Mouse (Mus musculus): ENCODE measurements around the gene Prkcd. TPM values are rescaled to one million over a fixed set of nuclear protein-coding genes. Genes with fewer than 3 reads are reported as not detected.

Prkcd gene
- polyA plus RNA-seq, 1 experiment from 2014 or later, result 54.3 TPM

- 19% methylated on average over 7 of the region's 7 CpGs for WGBS
- Histone ChIP-seq H3K27me3 (replicated peaks) (no peaks in the 10 kb centered on the region), H3K4me2 (replicated peaks) (peak overlapping the region; percentile 30; the same call in 1 of the 2 replicates), H3K27ac (peak overlapping the region; percentile 65), H3K9me3 (no peaks in the 10 kb centered on the region), H3K4me1 (peaks cover 21% of the 10 kb centered on the region), H3K4me3 (no peak overlapping the region), H3K9ac (no peak overlapping the region), H3K36me3 (peaks cover 13% of the 10 kb centered on the region; the same call in 1 of the 2 replicates)
- peak; percentile 92 for ATAC-seq (ENCODE audit: low FRiP score, low read depth)
These were observed 31.8 kb downstream of the Prkcd start for GRCm38 (mm10) chr14:30594092-30594695.

GRCm38 (mm10) chr14:30593279-30594091, 32.5 kb downstream of the Prkcd start:
- H3K9me3 ChIP-seq, result no peaks in the 10 kb centered on the region
- ATAC-seq (ENCODE audit: low FRiP score, low read depth), result peak; percentile 43; the same call in 1 of the 2 replicates

GRCm38 (mm10) chr14:30591417-30591816, 34.6 kb downstream of the Prkcd start:
- peaks cover 21% of the 10 kb centered on the region for H3K4me1 ChIP-seq
- no peak overlapping the region for H3K9ac ChIP-seq
- no peaks in the 10 kb centered on the region for H3K36me3 ChIP-seq
- no peak for ATAC-seq (ENCODE audit: low FRiP score, low read depth)
- H3K4me3 ChIP-seq, result no peak overlapping the region
- H3K27ac ChIP-seq, result no peak overlapping the region
- whole genome bisulfite sequencing, result 10% methylated on average over 6 of the region's 6 CpGs
- no peak overlapping the region for H3K4me2 ChIP-seq (replicated peaks)
- H3K9me3 ChIP-seq, result no peaks in the 10 kb centered on the region
- H3K27me3 ChIP-seq (replicated peaks), result no peaks in the 10 kb centered on the region

More at GRCm38 (mm10) chr14:30593279-30594091, 32.5 kb downstream of the Prkcd start:
- Histone ChIP-seq H3K9ac (0 out of 2 replicates have a peak overlapping the region, but pooled peaks have one; percentile 0), H3K36me3 (peaks cover 6% of the 10 kb centered on the region; the same call in 1 of the 2 replicates), H3K4me2 (replicated peaks) (0 out of 2 replicates have a peak overlapping the region, but pooled peaks have one; percentile 30), H3K4me3 (no peak overlapping the region), H3K27ac (peak overlapping the region; percentile 65; the same call in 1 of the 2 replicates), H3K27me3 (replicated peaks) (no peaks in the 10 kb centered on the region), H3K4me1 (peaks cover 21% of the 10 kb centered on the region)
- WGBS, result 37% methylated on average over 11 of the region's 11 CpGs

GRCm38 (mm10) chr14:30590918-30591317, 35.1 kb downstream of the Prkcd start:
- Histone ChIP-seq H3K9me3 (no peaks in the 10 kb centered on the region), H3K4me2 (replicated peaks) (no peak overlapping the region), H3K4me3 (no peak overlapping the region), H3K4me1 (peaks cover 21% of the 10 kb centered on the region), H3K9ac (no peak overlapping the region), H3K27me3 (replicated peaks) (no peaks in the 10 kb centered on the region), H3K36me3 (no peaks in the 10 kb centered on the region), H3K27ac (no peak overlapping the region)
- WGBS, result 73% methylated on average over 7 of the region's 7 CpGs
- ATAC-seq (ENCODE audit: low FRiP score, low read depth), result no peak

- Histone ChIP-seq H3K9me3 (no peaks in the 10 kb centered on the region), H3K27me3 (replicated peaks) (no peaks in the 10 kb centered on the region), H3K4me1 (peaks cover 21% of the 10 kb centered on the region), H3K9ac (no peak overlapping the region), H3K4me3 (no peak overlapping the region), H3K27ac (no peak overlapping the region), H3K36me3 (no peaks in the 10 kb centered on the region), H3K4me2 (replicated peaks) (no peak overlapping the region)
- WGBS, result 51% methylated on average over 11 of the region's 11 CpGs
- ATAC-seq (ENCODE audit: low FRiP score, low read depth), result no peak
These were observed 35.9 kb downstream of the Prkcd start for GRCm38 (mm10) chr14:30590041-30590645.

- WGBS, result 62% methylated on average over 7 of the region's 7 CpGs
- Histone ChIP-seq H3K4me1 (peaks cover 9% of the 10 kb centered on the region), H3K4me3 (no peak overlapping the region), H3K9ac (peak overlapping the region; percentile 26; the same call in 1 of the 2 replicates), H3K27ac (no peak overlapping the region), H3K4me2 (replicated peaks) (no peak overlapping the region), H3K36me3 (no peaks in the 10 kb centered on the region), H3K9me3 (no peaks in the 10 kb centered on the region), H3K27me3 (replicated peaks) (no peaks in the 10 kb centered on the region)
- ATAC-seq (ENCODE audit: low FRiP score, low read depth), result no peak
These were observed 39.1 kb downstream of the Prkcd start for GRCm38 (mm10) chr14:30586780-30587461.

- no peaks in the 10 kb centered on the region for H3K27me3 ChIP-seq (replicated peaks)
- 74% methylated on average over 5 of the region's 5 CpGs for WGBS
- H3K36me3 ChIP-seq, result no peaks in the 10 kb centered on the region
- no peak for ATAC-seq (ENCODE audit: low FRiP score, low read depth)
- H3K9ac ChIP-seq, result no peak overlapping the region
- H3K4me2 ChIP-seq (replicated peaks), result no peak overlapping the region
- no peak overlapping the region for H3K27ac ChIP-seq
- H3K4me1 ChIP-seq, result peaks cover 9% of the 10 kb centered on the region
- no peaks in the 10 kb centered on the region for H3K9me3 ChIP-seq
- no peak overlapping the region for H3K4me3 ChIP-seq
These were observed 40.7 kb downstream of the Prkcd start for GRCm38 (mm10) chr14:30585323-30585722.

- ATAC-seq (ENCODE audit: low FRiP score, low read depth), result no peak
- H3K9me3 ChIP-seq, result no peaks in the 10 kb centered on the region
These were observed 41.3 kb downstream of the Prkcd start for GRCm38 (mm10) chr14:30584497-30585251.

GRCm38 (mm10) chr14:30584077-30584476, 41.9 kb downstream of the Prkcd start:
- ATAC-seq (ENCODE audit: low FRiP score, low read depth), result no peak
- Histone ChIP-seq H3K36me3 (no peaks in the 10 kb centered on the region), H3K27ac (no peak overlapping the region), H3K4me2 (replicated peaks) (no peak overlapping the region), H3K4me3 (no peak overlapping the region), H3K4me1 (peaks cover 9% of the 10 kb centered on the region), H3K27me3 (replicated peaks) (no peaks in the 10 kb centered on the region), H3K9ac (no peak overlapping the region), H3K9me3 (no peaks in the 10 kb centered on the region)
- WGBS, result 50% methylated on average over 2 of the region's 2 CpGs

More at GRCm38 (mm10) chr14:30584497-30585251, 41.3 kb downstream of the Prkcd start:
- WGBS, result 28% methylated on average over 19 of the region's 19 CpGs
- H3K27me3 ChIP-seq (replicated peaks), result no peaks in the 10 kb centered on the region
- peak overlapping the region; percentile 20; the same call in 1 of the 2 replicates for H3K4me2 ChIP-seq (replicated peaks)
- no peaks in the 10 kb centered on the region for H3K36me3 ChIP-seq
- H3K4me1 ChIP-seq, result peaks cover 9% of the 10 kb centered on the region
- H3K27ac ChIP-seq, result no peak overlapping the region
- H3K9ac ChIP-seq, result no peak overlapping the region
- H3K4me3 ChIP-seq, result no peak overlapping the region

- Histone ChIP-seq H3K36me3 (0 out of 2 replicates have a peak, but pooled peaks cover under 1% of the 10 kb centered on the region), H3K9ac (no peak overlapping the region), H3K27me3 (replicated peaks) (no peaks in the 10 kb centered on the region), H3K4me1 (peaks cover 9% of the 10 kb centered on the region), H3K4me2 (replicated peaks) (no peak overlapping the region), H3K27ac (no peak overlapping the region), H3K4me3 (no peak overlapping the region), H3K9me3 (no peaks in the 10 kb centered on the region)
- ATAC-seq (ENCODE audit: low FRiP score, low read depth), result no peak
- WGBS, result 64% methylated on average over 1 of the region's 1 CpGs
These were observed 44.8 kb downstream of the Prkcd start for GRCm38 (mm10) chr14:30581238-30581637.

GRCm38 (mm10) chr14:30579882-30580281, 46.1 kb downstream of the Prkcd start:
- WGBS, result 26% methylated on average over 5 of the region's 5 CpGs
- Histone ChIP-seq H3K4me2 (replicated peaks) (no peak overlapping the region), H3K9ac (no peak overlapping the region), H3K4me1 (peaks cover 7% of the 10 kb centered on the region), H3K4me3 (no peak overlapping the region), H3K36me3 (peaks cover 14% of the 10 kb centered on the region; the same call in 1 of the 2 replicates), H3K27ac (no peak overlapping the region), H3K9me3 (no peaks in the 10 kb centered on the region), H3K27me3 (replicated peaks) (no peaks in the 10 kb centered on the region)
- no peak for ATAC-seq (ENCODE audit: low FRiP score, low read depth)

All from neural tube, embryonic 12.5 days (tissue).